Mouse (Mus musculus) midbrain, embryonic 14.5 days (tissue): ENCODE data around the gene Tbc1d21. TPM values are rescaled to one million over a fixed set of nuclear protein-coding genes. Genes with fewer than 3 reads are reported as not detected.

Experiments
- ATAC-seq: fragments of 200-750 bp; cut with Nextera tagmentation; 2 replicates; pipeline ENCODE4 v1.8.0; 2017; ENCODE audit warnings: moderate number of reproducible peaks, moderate library complexity; ENCODE audit not compliant: low FRiP score, low TSS enrichment
- DNase-seq: peaks from one replicate; pipeline ENCODE4 v3.0.0-alpha.2; 2015
- H3K27ac ChIP-seq: fragments of 300-500 bp; sonication (generic); replicated peaks from 2 replicates; pipeline ENCODE4 v1.5.1; 2014; ENCODE audit warnings: mild to moderate bottlenecking, low read depth, low read length, moderate library complexity
- H3K27me3 ChIP-seq: fragments of 300-500 bp; sonication (generic); 2 replicates; pipeline ENCODE4 v1.6.1; 2014; ENCODE audit warnings: low read length, control low read depth, mixed read lengths; ENCODE audit not compliant: control insufficient read depth, insufficient read depth
- H3K36me3 ChIP-seq: fragments of 300-500 bp; sonication (generic); 2 replicates; pipeline ENCODE4 v1.6.1; 2014; ENCODE audit warnings: low read length, control low read depth; ENCODE audit not compliant: control insufficient read depth, insufficient read depth
- H3K4me1 ChIP-seq: fragments of 300-500 bp; sonication (generic); 2 replicates; pipeline ENCODE4 v1.6.1; 2014; ENCODE audit warnings: mild to moderate bottlenecking, antibody characterized with exemption, low read length, control low read depth; ENCODE audit not compliant: control insufficient read depth, insufficient read depth
- H3K4me2 ChIP-seq: fragments of 300-500 bp; sonication (generic); 2 replicates; pipeline ENCODE4 v1.6.1; 2014; ENCODE audit warnings: mild to moderate bottlenecking, low read length, moderate library complexity
- H3K4me3 ChIP-seq: fragments of 300-500 bp; sonication (generic); replicated peaks from 2 replicates; pipeline ENCODE4 v1.5.1; 2014; ENCODE audit warnings: low read depth, low read length
- H3K9ac ChIP-seq: fragments of 300-500 bp; sonication (generic); replicated peaks from 2 replicates; pipeline ENCODE4 v1.6.1; 2014; ENCODE audit warnings: mild to moderate bottlenecking, low read length, moderate library complexity
- H3K9me3 ChIP-seq: fragments of 300-500 bp; sonication (generic); 2 replicates; pipeline ENCODE4 v1.6.1; 2016; ENCODE audit warnings: low read length, control low read depth, mixed read lengths; ENCODE audit not compliant: control insufficient read depth
- WGBS: fragments of 180-500 bp; shearing (Covaris S2); extraction: QIAGEN DNeasy Blood & Tissue Kit; methylation state at CpG from one replicate; pipeline ENCODE4 v1.1.7; 2014; 5-methylcytosine and 5-hydroxymethylcytosine counted together
- polyA plus RNA-seq: library from polyadenylated mRNA; unstranded; fragments of >200 nt; fragmentation: Nextera tagmentation; extraction: Ambion mirVana; gene quantifications from 2 replicates; pipeline ENCODE4 v1.2.1, GENCODE M21; 2014

Gene Tbc1d21
- polyA plus RNA-seq, 1 experiment from 2014 or later, result not detected

GRCm38 (mm10) chr9:58354701-58355100 is 15.6 kb downstream of the Tbc1d21 start:
- ATAC-seq (no peak), DNase-seq (no peak)
- no peaks in the 10 kb centered on the region for H3K36me3 ChIP-seq
- H3K4me2 ChIP-seq, result no peak overlapping the region
- no peaks in the 10 kb centered on the region for H3K27me3 ChIP-seq
- H3K9me3 ChIP-seq, result no peaks in the 10 kb centered on the region
- no peak overlapping the region for H3K4me3 ChIP-seq
- 90% methylated on average over 6 of the region's 6 CpGs for WGBS
- no peak overlapping the region for H3K9ac ChIP-seq
- 0 out of 2 replicates have a peak, but pooled peaks cover 12% of the 10 kb centered on the region for H3K4me1 ChIP-seq
- no peak overlapping the region for H3K27ac ChIP-seq

DNA sequence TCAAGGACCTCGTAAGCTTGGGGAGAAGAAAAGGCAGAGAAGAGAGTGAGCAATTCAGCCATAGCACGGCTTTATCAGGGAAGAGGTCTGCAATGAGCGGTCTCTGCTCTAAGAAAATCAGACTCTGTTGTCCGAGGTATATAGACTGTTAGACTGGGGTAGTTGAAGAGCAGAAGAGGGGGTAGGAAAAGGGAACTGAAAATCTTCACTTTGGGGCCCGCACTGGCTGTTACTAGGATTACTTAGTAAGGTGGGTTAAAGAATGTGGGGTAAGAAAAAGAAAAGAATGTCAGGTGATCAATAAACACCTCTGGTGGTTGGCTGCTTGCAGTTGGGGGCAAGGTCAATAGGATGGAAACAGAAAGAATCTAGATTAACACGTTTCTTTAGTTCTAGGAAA is 17.0 kb downstream of the Tbc1d21 start:
- Histone ChIP-seq H3K4me2 (no peak overlapping the region), H3K4me3 (no peak overlapping the region), H3K27ac (no peak overlapping the region), H3K9me3 (no peaks in the 10 kb centered on the region), H3K4me1 (0 out of 2 replicates have a peak, but pooled peaks cover 12% of the 10 kb centered on the region), H3K36me3 (no peaks in the 10 kb centered on the region), H3K9ac (no peak overlapping the region), H3K27me3 (no peaks in the 10 kb centered on the region)
- ATAC-seq (no peak), DNase-seq (no peak)
- WGBS, result 86% methylated on average over 6 of the region's 6 CpGs

DNA sequence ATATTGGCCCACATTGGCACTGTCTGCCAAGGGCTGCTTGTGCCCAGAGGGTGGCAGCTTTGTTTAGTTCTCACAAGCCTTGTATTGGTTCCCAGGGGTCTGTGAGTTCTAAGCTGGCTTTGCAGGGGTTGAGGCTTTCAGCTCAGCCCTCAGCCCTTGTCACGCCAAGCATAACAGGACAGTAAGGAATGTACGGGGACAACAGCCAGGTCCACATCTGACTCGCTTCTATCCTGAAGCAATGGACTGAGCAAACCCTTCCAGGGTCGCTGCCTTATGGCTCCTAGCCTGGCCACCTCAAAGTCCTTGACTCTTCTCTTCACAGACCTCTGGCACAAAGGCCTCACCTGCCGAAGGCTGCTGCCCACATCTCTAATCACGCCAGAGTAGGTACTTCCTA is 22.5 kb downstream of the Tbc1d21 start:
- H3K36me3 ChIP-seq, result no peaks in the 10 kb centered on the region

DNA sequence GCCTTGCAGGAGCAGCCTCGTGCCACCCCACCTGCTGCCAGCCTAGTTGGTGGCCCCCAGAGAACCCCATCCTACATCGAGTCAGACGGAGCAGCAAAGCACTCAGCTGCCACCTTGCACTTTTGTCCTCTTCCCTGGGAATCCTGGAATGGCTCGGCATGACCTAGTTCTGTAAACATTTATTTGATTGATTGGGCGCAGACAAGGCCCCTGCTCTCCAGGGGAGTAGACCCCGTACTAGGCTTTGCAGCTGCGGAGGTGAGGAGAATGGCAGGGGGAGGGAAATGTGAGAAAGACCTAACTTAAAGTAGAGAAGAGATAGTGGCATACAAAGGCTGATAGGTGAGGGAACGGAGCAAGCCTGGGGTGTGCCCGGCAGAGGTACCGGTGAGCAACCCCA is 23.8 kb downstream of the Tbc1d21 start:
- Histone ChIP-seq H3K36me3 (no peaks in the 10 kb centered on the region), H3K27me3 (no peaks in the 10 kb centered on the region), H3K9me3 (no peaks in the 10 kb centered on the region), H3K27ac (no peak overlapping the region), H3K4me1 (no peaks in the 10 kb centered on the region), H3K9ac (no peak overlapping the region), H3K4me2 (no peak overlapping the region), H3K4me3 (no peak overlapping the region)
- no peak for DNase-seq
- WGBS, result 51% methylated on average over 10 of the region's 10 CpGs
- no peak for ATAC-seq

More for the DNA sequence above, 22.5 kb downstream of the Tbc1d21 start:
- H3K27ac ChIP-seq, result no peak overlapping the region
- no peak overlapping the region for H3K9ac ChIP-seq
- DNase-seq (no peak), ATAC-seq (no peak)
- H3K4me1 ChIP-seq, result no peaks in the 10 kb centered on the region
- H3K9me3 ChIP-seq, result no peaks in the 10 kb centered on the region
- no peak overlapping the region for H3K4me3 ChIP-seq
- no peak overlapping the region for H3K4me2 ChIP-seq
- 91% methylated on average over 6 of the region's 6 CpGs for whole genome bisulfite sequencing
- no peaks in the 10 kb centered on the region for H3K27me3 ChIP-seq

DNA sequence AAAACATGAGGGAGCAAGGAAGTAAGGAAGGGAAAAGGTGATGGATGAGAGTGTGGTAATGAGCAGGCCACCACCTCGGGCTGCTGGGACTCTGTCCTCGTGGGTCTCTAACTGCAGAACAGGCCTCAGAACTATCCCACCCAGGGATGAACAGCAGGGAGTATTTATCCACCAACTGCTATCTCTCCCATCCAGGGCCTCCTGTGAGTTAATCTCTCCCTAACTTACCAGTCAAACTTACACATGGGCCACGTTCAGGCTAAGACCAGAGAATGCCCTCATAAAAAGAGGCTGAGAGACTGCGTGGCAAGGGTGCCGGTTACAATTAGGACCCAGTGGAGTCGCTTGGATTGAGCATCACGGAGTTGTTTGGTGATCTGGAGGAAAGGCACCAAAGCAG is 24.3 kb downstream of the Tbc1d21 start:
- no peak overlapping the region for H3K27ac ChIP-seq
- H3K4me2 ChIP-seq, result no peak overlapping the region
- H3K4me1 ChIP-seq, result no peaks in the 10 kb centered on the region
- no peaks in the 10 kb centered on the region for H3K36me3 ChIP-seq
- no peak for DNase-seq
- no peak overlapping the region for H3K9ac ChIP-seq
- no peaks in the 10 kb centered on the region for H3K9me3 ChIP-seq
- no peak overlapping the region for H3K4me3 ChIP-seq
- H3K27me3 ChIP-seq, result no peaks in the 10 kb centered on the region
- 71% methylated on average over 7 of the region's 7 CpGs for WGBS
- no peak for ATAC-seq

DNA sequence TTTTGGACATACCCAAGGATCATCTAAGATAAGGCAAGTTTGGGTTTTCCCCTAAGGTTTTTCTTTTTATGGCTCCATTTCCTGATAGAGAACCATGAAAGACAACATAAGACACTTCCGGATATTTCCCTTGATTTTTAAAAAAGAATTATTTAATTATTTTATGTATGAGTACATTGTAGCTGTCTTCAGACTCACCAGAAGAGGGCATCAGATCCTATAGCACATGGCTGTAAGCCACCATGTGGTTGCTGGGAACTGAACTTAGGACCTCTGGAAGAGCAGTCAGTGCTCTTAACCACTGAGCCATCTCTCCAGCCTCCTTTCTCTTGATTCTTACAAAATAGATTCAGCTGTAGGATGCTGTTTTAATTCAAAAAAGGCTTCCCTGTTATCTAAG is 28.5 kb downstream of the Tbc1d21 start:
- WGBS, result 95% methylated on average over 1 of the region's 1 CpGs
- Histone ChIP-seq H3K9ac (no peak overlapping the region), H3K4me2 (no peak overlapping the region), H3K4me3 (no peak overlapping the region), H3K4me1 (no peaks in the 10 kb centered on the region), H3K9me3 (no peaks in the 10 kb centered on the region), H3K36me3 (no peaks in the 10 kb centered on the region), H3K27me3 (no peaks in the 10 kb centered on the region), H3K27ac (no peak overlapping the region)
- DNase-seq (no peak), ATAC-seq (no peak)

GRCm38 (mm10) chr9:58336650-58337281 is 33.5 kb downstream of the Tbc1d21 start:
- ATAC-seq, result no peak
- WGBS, result 79% methylated on average over 8 of the region's 8 CpGs
- Histone ChIP-seq H3K4me3 (no peak overlapping the region), H3K27me3 (no peaks in the 10 kb centered on the region), H3K4me1 (no peaks in the 10 kb centered on the region), H3K4me2 (no peak overlapping the region), H3K36me3 (no peaks in the 10 kb centered on the region), H3K9me3 (no peaks in the 10 kb centered on the region), H3K27ac (no peak overlapping the region), H3K9ac (no peak overlapping the region)
- DNase-seq, result no peak

- no peak overlapping the region for H3K9ac ChIP-seq
- no peaks in the 10 kb centered on the region for H3K36me3 ChIP-seq
- H3K4me2 ChIP-seq, result no peak overlapping the region
- 75% methylated on average over 3 of the region's 3 CpGs for WGBS
- DNase-seq (no peak), ATAC-seq (no peak)
- no peaks in the 10 kb centered on the region for H3K27me3 ChIP-seq
- H3K4me3 ChIP-seq, result no peak overlapping the region
- no peak overlapping the region for H3K27ac ChIP-seq
- no peaks in the 10 kb centered on the region for H3K4me1 ChIP-seq
- no peaks in the 10 kb centered on the region for H3K9me3 ChIP-seq
Observed at GRCm38 (mm10) chr9:58331276-58331675, 39.0 kb downstream of the Tbc1d21 start.

DNA sequence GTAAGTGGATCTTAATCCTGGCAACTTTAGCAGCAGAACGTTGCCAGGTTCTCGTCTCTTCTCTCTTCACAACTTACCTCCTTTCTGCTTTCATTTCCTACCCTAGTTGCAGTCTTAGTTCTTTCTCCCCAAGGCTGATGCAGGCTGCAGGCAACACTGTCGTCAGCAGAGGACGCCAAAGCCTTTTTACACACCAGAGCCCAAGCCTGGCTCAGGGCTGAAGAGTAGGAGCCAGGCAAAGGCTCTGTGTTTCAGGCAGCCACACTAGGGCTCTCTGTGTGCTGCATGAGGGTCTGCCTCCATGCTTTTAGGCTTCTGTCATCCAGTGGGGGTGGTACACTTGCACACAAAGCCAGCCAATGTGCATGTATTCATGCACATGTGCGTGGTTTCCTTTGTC is 40.0 kb downstream of the Tbc1d21 start:
- no peak overlapping the region for H3K4me3 ChIP-seq
- H3K4me2 ChIP-seq, result no peak overlapping the region
- H3K9me3 ChIP-seq, result no peaks in the 10 kb centered on the region
- H3K36me3 ChIP-seq, result no peaks in the 10 kb centered on the region
- DNase-seq, result peak; percentile 89
- peak; percentile 46; the same call in 1 of the 2 replicates for ATAC-seq
- H3K27ac ChIP-seq, result no peak overlapping the region
- H3K9ac ChIP-seq, result no peak overlapping the region
- WGBS, result 24% methylated on average over 5 of the region's 5 CpGs
- no peaks in the 10 kb centered on the region for H3K4me1 ChIP-seq
- no peaks in the 10 kb centered on the region for H3K27me3 ChIP-seq
